Mouse (Mus musculus) ovary, postnatal 36 days (tissue): Measurements from ENCODE around the gene Dpy30.
A peak's percentile ranks its signal among the peaks of the same experiment; 100 is the strongest.

Source experiments
- DNase-seq: peaks from one replicate; pipeline ENCODE4 v3.0.0; 2022; ENCODE audit warnings: low spot score, mixed read lengths

Gene Dpy30

GRCm38 (mm10) chr17:74294426-74295025 is 29.2 kb downstream of the Dpy30 start:
- peak; percentile 88 for DNase-seq

- no peak for DNase-seq
Observed at GRCm38 (mm10) chr17:74293687-74294425, 29.9 kb downstream of the Dpy30 start.

- DNase-seq = no peak
Observed at GRCm38 (mm10) chr17:74291640-74292361, 31.9 kb downstream of the Dpy30 start.

- DNase-seq = no peak
Observed at GRCm38 (mm10) chr17:74290869-74291268, 32.9 kb downstream of the Dpy30 start.

GRCm38 (mm10) chr17:74290198-74290597 is 33.5 kb downstream of the Dpy30 start:
- no peak for DNase-seq

GRCm38 (mm10) chr17:74288626-74289025 is 35.1 kb downstream of the Dpy30 start:
- DNase-seq = no peak

GRCm38 (mm10) chr17:74286140-74286730 is 37.5 kb downstream of the Dpy30 start:
- DNase-seq = no peak

- no peak for DNase-seq
Observed at GRCm38 (mm10) chr17:74285730-74286129, 38.0 kb downstream of the Dpy30 start.

GRCm38 (mm10) chr17:74284397-74285115 is 39.2 kb downstream of the Dpy30 start:
- DNase-seq = no peak

GRCm38 (mm10) chr17:74282024-74282423 is 41.7 kb downstream of the Dpy30 start:
- DNase-seq = no peak

- no peak for DNase-seq
Observed at GRCm38 (mm10) chr17:74278966-74279869, 44.5 kb downstream of the Dpy30 start.

- no peak for DNase-seq
Observed at GRCm38 (mm10) chr17:74274471-74274870, 49.3 kb downstream of the Dpy30 start.

GRCm38 (mm10) chr17:74272683-74273205 is 51.0 kb downstream of the Dpy30 start:
- no peak for DNase-seq

GRCm38 (mm10) chr17:74271541-74272268 is 52.0 kb downstream of the Dpy30 start:
- no peak for DNase-seq

- DNase-seq = no peak
Observed at GRCm38 (mm10) chr17:74270205-74270604, 53.5 kb downstream of the Dpy30 start.

GRCm38 (mm10) chr17:74267415-74268180 is 56.1 kb downstream of the Dpy30 start:
- DNase-seq = no peak

GRCm38 (mm10) chr17:74265636-74266035 is 58.1 kb downstream of the Dpy30 start:
- no peak for DNase-seq

- no peak for DNase-seq
Observed at GRCm38 (mm10) chr17:74265156-74265505, 58.6 kb downstream of the Dpy30 start.
